ENCODE assay signal across 8 mouse cellular contexts in the genomic region with DNA sequence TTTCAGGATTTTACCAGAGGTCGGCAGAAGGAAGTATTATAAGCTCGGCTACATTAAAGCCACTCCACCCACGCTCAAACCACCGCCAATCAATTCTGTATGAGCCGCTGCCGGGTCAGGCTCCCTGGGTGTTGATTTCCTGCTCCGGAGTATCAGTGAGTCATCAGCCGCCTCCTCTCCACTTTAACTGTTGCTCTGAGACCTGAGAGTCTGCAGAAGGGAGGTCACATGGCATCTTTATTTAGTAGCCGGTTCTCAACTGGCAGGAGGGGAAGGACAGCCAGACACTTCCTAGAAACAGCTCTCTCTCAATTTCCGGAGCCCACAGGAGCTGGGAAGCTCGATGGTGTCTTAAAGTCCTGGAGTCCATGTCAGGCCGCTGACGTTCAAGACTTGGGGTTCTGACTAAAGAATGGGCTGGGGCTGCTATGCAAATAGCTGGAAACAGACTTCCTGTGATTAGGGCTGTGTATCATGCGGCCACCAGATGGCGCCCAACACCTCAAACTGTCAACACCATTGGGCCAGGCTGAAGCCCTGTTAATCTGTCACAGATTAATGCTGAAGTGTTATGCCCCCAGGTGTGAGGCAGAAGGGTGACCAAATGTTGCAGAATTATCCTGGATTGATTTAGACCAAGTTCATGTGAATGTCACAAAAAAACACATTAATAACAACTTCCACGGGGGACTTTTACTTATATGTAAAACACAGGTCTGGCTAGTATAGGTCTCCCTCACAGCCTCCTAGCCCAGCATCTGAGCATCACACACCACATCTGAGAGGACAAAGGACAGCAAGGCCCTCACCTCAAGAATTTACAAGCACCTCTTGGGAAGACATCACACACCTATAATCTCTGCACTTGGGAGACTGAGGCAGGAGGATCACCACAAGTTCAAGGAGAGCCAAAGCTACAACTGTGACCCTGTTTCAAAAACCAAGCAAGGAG.
DNase-seq lines count a peak whose midpoint lies in the region; ATAC-seq and TF ChIP-seq lines count a peak whose summit lies in the region.

No protein-coding gene starts in this region.

- peak overlapping the region; percentile 0; the same call in 1 of the 2 replicates for H3K4me3 ChIP-seq in G1E (ENCODE audit: low read depth, low read length)
- H3K4me3 ChIP-seq in forebrain, embryonic 16.5 days (replicated peaks; ENCODE audit: low read length), result no peak overlapping the region
- H3K4me3 ChIP-seq in layer of hippocampus, adult 2 months, result peak overlapping the region; percentile 44
- peak overlapping the region; percentile 1; the same call in 1 of the 2 replicates for H3K4me3 ChIP-seq in lung, embryonic 14.5 days (ENCODE audit: low read depth, low read length)
- peak overlapping the region; percentile 23 for H3K4me3 ChIP-seq in olfactory bulb, adult 2 months (ENCODE audit: insufficient read depth, low read depth, low read length)
- peak overlapping the region; percentile 41 for H3K4me3 ChIP-seq in thymus, adult 2 months (ENCODE audit: control insufficient read depth, insufficient read depth, low read length)

- no peak overlapping the region for H3K27ac ChIP-seq in forebrain, embryonic 16.5 days (ENCODE audit: low read length)
- peak overlapping the region; percentile 63; the same call in 1 of the 2 replicates for H3K27ac ChIP-seq in layer of hippocampus, adult 2 months
- H3K27ac ChIP-seq in lung, embryonic 14.5 days (ENCODE audit: low read depth), result 0 out of 2 replicates have a peak overlapping the region, but pooled peaks have one; percentile 1
- peak overlapping the region; percentile 87 for H3K27ac ChIP-seq in olfactory bulb, adult 2 months (ENCODE audit: insufficient read depth, low read depth, low read length)
- H3K27ac ChIP-seq in thymus, adult 2 months (ENCODE audit: control insufficient read depth, insufficient read depth, low read length), result peak overlapping the region; percentile 74

- H3K9me3 ChIP-seq in G1E (replicated peaks), result no peaks in the 10 kb centered on the region
- H3K9me3 ChIP-seq in forebrain, embryonic 16.5 days (ENCODE audit: control insufficient read depth, low read length), result no peaks in the 10 kb centered on the region
- no peaks in the 10 kb centered on the region for H3K9me3 ChIP-seq in lung, embryonic 14.5 days (ENCODE audit: low read depth, low read length)

- H3K4me1 ChIP-seq in G1E (ENCODE audit: insufficient read depth, low read depth, low read length), result peaks cover 21% of the 10 kb centered on the region
- no peaks in the 10 kb centered on the region for H3K4me1 ChIP-seq in forebrain, embryonic 16.5 days (replicated peaks; ENCODE audit: control insufficient read depth, insufficient read depth, low read length)
- H3K4me1 ChIP-seq in lung, embryonic 14.5 days (ENCODE audit: insufficient read depth), result no peaks in the 10 kb centered on the region
- peaks cover 36% of the 10 kb centered on the region for H3K4me1 ChIP-seq in olfactory bulb, adult 2 months (ENCODE audit: control insufficient read depth, insufficient read depth, low read length)
- peaks cover 13% of the 10 kb centered on the region for H3K4me1 ChIP-seq in thymus, adult 2 months (replicated peaks; ENCODE audit: control insufficient read depth, insufficient read depth, low read length)

- H3K9ac ChIP-seq in forebrain, embryonic 16.5 days (replicated peaks; ENCODE audit: low read depth, low read length), result no peak overlapping the region
- H3K9ac ChIP-seq in lung, embryonic 14.5 days, result no peak overlapping the region

- H3K36me3 ChIP-seq in G1E (replicated peaks), result no peaks in the 10 kb centered on the region
- H3K36me3 ChIP-seq in forebrain, embryonic 16.5 days (ENCODE audit: control insufficient read depth, insufficient read depth), result no peaks in the 10 kb centered on the region
- no peaks in the 10 kb centered on the region for H3K36me3 ChIP-seq in lung, embryonic 14.5 days (ENCODE audit: insufficient read depth)
- no peaks in the 10 kb centered on the region for H3K36me3 ChIP-seq in thymus, adult 2 months (ENCODE audit: control insufficient read depth, insufficient read depth, low read length)

- H3K27me3 ChIP-seq in G1E (ENCODE audit: insufficient read depth, low read length), result peaks cover 29% of the 10 kb centered on the region
- H3K27me3 ChIP-seq in forebrain, embryonic 16.5 days (replicated peaks; ENCODE audit: control insufficient read depth, insufficient read depth, low read length), result no peaks in the 10 kb centered on the region
- no peaks in the 10 kb centered on the region for H3K27me3 ChIP-seq in lung, embryonic 14.5 days (ENCODE audit: insufficient read depth, low read length)
- H3K27me3 ChIP-seq in thymus, adult 2 months (ENCODE audit: control insufficient read depth, insufficient read depth, low read length), result no peaks in the 10 kb centered on the region

- intact Hi-C loops in heart, postnatal 36 days (cut with DNase I), result loop anchor here (1.0 to 2.0 kb wide), 3 partner anchors 37 to 94 kb away; no protein-coding TSS in a partner anchor

- DNase-seq in G1E (ENCODE audit: low spot score), result peak; percentile 65
- peak; percentile 71 for DNase-seq in cerebellum, adult 11-12 months
- peak; percentile 82 to 87 for DNase-seq in heart, postnatal 36 days
- DNase-seq in layer of hippocampus, adult 2 months (ENCODE audit: low spot score in 2 of 2), result peak; percentile 74 to 82
- peak; percentile 93 for DNase-seq in lung, embryonic 14.5 days
- DNase-seq in thymus, adult 2 months, result peak; percentile 73

- H3K4me2 ChIP-seq in forebrain, embryonic 16.5 days (ENCODE audit: low read length), result peak overlapping the region; percentile 36
- H3K4me2 ChIP-seq in lung, embryonic 14.5 days, result peak overlapping the region; percentile 47

- TF ChIP-seq CTCF in G1E (IDR thresholded peaks at IDR 0.05; ENCODE audit: low read depth, low read length), result peak; percentile 64
- peak; percentile 92 for TF ChIP-seq CTCF in layer of hippocampus, adult 2 months (conservative IDR thresholded peaks at IDR 0.05)
- TF ChIP-seq CTCF in lung, embryonic 14.5 days (IDR thresholded peaks at IDR 0.05; ENCODE audit: low read depth), result peak; percentile 94
- TF ChIP-seq CTCF in olfactory bulb, adult 2 months (IDR thresholded peaks at IDR 0.05; ENCODE audit: insufficient read depth, low read depth, low read length), result peak; percentile 82
- TF ChIP-seq CTCF in thymus, adult 2 months (IDR thresholded peaks at IDR 0.05; ENCODE audit: borderline replicate concordance, control insufficient read depth, extremely low read depth, insufficient read depth, low read length, poor library complexity), result peak; percentile 84; the same call in 1 of the 2 replicates

- ATAC-seq in G1E (ENCODE audit: extremely low read depth, insufficient number of reproducible peaks, low FRiP score, poor library complexity, severe bottlenecking), result peak; percentile 79
- peak; percentile 86 for ATAC-seq in forebrain, embryonic 16.5 days
- ATAC-seq in lung, embryonic 14.5 days (ENCODE audit: insufficient read depth), result peak; percentile 81

- TF ChIP-seq POLR2A in olfactory bulb, adult 2 months (IDR thresholded peaks at IDR 0.05; ENCODE audit: insufficient read depth, low read depth, low read length), result no peak
- TF ChIP-seq POLR2A in thymus, adult 2 months (IDR thresholded peaks at IDR 0.05; ENCODE audit: control insufficient read depth, extremely low read depth, insufficient read depth, low read length, poor library complexity), result no peak

- WGBS in forebrain, embryonic 16.5 days, result 16% methylated on average over 16 of the region's 16 CpGs
- 6% methylated on average over 16 of the region's 16 CpGs for WGBS in lung, embryonic 14.5 days
- 3% methylated on average over 16 of the region's 16 CpGs for WGBS in olfactory bulb, adult 2 months
- WGBS in thymus, adult 2 months, result 3% methylated on average over 16 of the region's 16 CpGs
